Mouse (Mus musculus) kidney, embryonic 15.5 days (tissue): ENCODE measurements at regions not wholly inside any gene's neighbourhood (a gene's known extent, or its start where the extent isn't known, plus 50 kb on each side); places are given as distances from the start of the nearest gene placed in this dataset.

ENCODE experiments used
- ATAC-seq: fragments of 200-750 bp; cut with Nextera tagmentation; replicated peaks from 2 replicates; pipeline ENCODE4 v1.8.0; 2017; ENCODE audit warnings: moderate TSS enrichment; ENCODE audit not compliant: low FRiP score
- H3K27ac ChIP-seq: fragments of 300-500 bp; sonication (generic); 2 replicates; pipeline ENCODE4 v1.5.1; 2015; ENCODE audit warnings: mild to moderate bottlenecking, inconsistent platforms
- H3K27me3 ChIP-seq: fragments of 300-500 bp; sonication (generic); 2 replicates; pipeline ENCODE4 v1.6.1; 2015; ENCODE audit warnings: inconsistent platforms
- H3K36me3 ChIP-seq: fragments of 300-500 bp; sonication (generic); 2 replicates; pipeline ENCODE4 v1.6.1; 2015; ENCODE audit warnings: inconsistent platforms
- H3K4me1 ChIP-seq: fragments of 300-500 bp; sonication (generic); 2 replicates; pipeline ENCODE4 v1.6.1; 2015; ENCODE audit warnings: inconsistent platforms
- H3K4me2 ChIP-seq: fragments of 300-500 bp; sonication (generic); 2 replicates; pipeline ENCODE4 v1.6.1; 2015; ENCODE audit warnings: moderate library complexity, mild to moderate bottlenecking, inconsistent platforms
- H3K4me3 ChIP-seq: fragments of 300-500 bp; sonication (generic); replicated peaks from 2 replicates; pipeline ENCODE4 v1.5.1; 2015; ENCODE audit warnings: mild to moderate bottlenecking, inconsistent platforms
- H3K9ac ChIP-seq: fragments of 300-500 bp; sonication (generic); 2 replicates; pipeline ENCODE4 v1.6.1; 2015; ENCODE audit warnings: mild to moderate bottlenecking, inconsistent platforms
- H3K9me3 ChIP-seq: fragments of 300-500 bp; sonication (generic); replicated peaks from 2 replicates; pipeline ENCODE4 v1.6.1; 2016; ENCODE audit warnings: inconsistent platforms
- WGBS: fragments of 180-500 bp; shearing (Covaris S2); methylation state at CpG from one replicate; pipeline ENCODE4 v1.1.7; 2015; ENCODE audit warnings: mixed read lengths; 5-methylcytosine and 5-hydroxymethylcytosine counted together

- no peak overlapping the region for H3K9ac ChIP-seq
- no peak overlapping the region for H3K4me2 ChIP-seq
- no peaks in the 10 kb centered on the region for H3K36me3 ChIP-seq
- ATAC-seq: 0 out of 2 replicates have a peak, but pooled peaks have one; percentile 2
- H3K27me3 ChIP-seq: no peaks in the 10 kb centered on the region
- H3K4me1 ChIP-seq: no peaks in the 10 kb centered on the region
- H3K9me3 ChIP-seq: no peaks in the 10 kb centered on the region
- no peak overlapping the region for H3K27ac ChIP-seq
- no peak overlapping the region for H3K4me3 ChIP-seq
- 94% methylated on average over 3 of the region's 3 CpGs for WGBS
These were observed 57.8 kb downstream of the Vmn1r27 start for GRCm38 (mm10) chr6:58160852-58161251.
